Mouse (Mus musculus) gastrocnemius, postnatal 4 days (tissue): Measurements from ENCODE around the gene Rgs6. TPM values are rescaled to one million over a fixed set of nuclear protein-coding genes. Genes with fewer than 3 reads are reported as not detected.

Experiments
- DNase-seq, 2 experiments: peaks; one replicate each; pipeline ENCODE4 v3.0.0; 2021 to 2022; ENCODE audit warnings: low spot score in 2 of 2, mixed read lengths in 2 of 2
- total RNA-seq, 2 experiments: library from RNA; stranded (reverse); gene quantifications; 2 replicates each; pipeline ENCODE4 v1.2.3; 2021

The Rgs6 gene
- total RNA-seq, 2 experiments from 2014 or later, result 2.0 to 2.6 TPM

GRCm38 (mm10) chr12:82841566-82841965 is 253.5 kb downstream of the Rgs6 start:
- DNase-seq, result no peak

- no peak for DNase-seq
Measured at GRCm38 (mm10) chr12:82848304-82848872, 260.3 kb downstream of the Rgs6 start.

- no peak for DNase-seq
Measured at GRCm38 (mm10) chr12:82854902-82855301, 266.8 kb downstream of the Rgs6 start.

- DNase-seq, result no peak
Measured at GRCm38 (mm10) chr12:82855333-82856107, 267.4 kb downstream of the Rgs6 start.

- no peak for DNase-seq
Measured at GRCm38 (mm10) chr12:82865686-82866085, 277.6 kb downstream of the Rgs6 start.

GRCm38 (mm10) chr12:82880711-82881110 is 292.6 kb downstream of the Rgs6 start:
- no peak for DNase-seq

GRCm38 (mm10) chr12:82883079-82883478 is 295.0 kb downstream of the Rgs6 start:
- no peak for DNase-seq

GRCm38 (mm10) chr12:82894971-82895838 is 307.1 kb downstream of the Rgs6 start:
- no peak for DNase-seq

- DNase-seq, result no peak
Measured at GRCm38 (mm10) chr12:82905773-82906172, 317.7 kb downstream of the Rgs6 start.

GRCm38 (mm10) chr12:82910846-82911245 is 322.8 kb downstream of the Rgs6 start:
- no peak for DNase-seq

GRCm38 (mm10) chr12:82914127-82914526 is 326.0 kb downstream of the Rgs6 start:
- no peak for DNase-seq

- no peak for DNase-seq
Measured at GRCm38 (mm10) chr12:82920146-82920545, 332.1 kb downstream of the Rgs6 start.

- no peak for DNase-seq
Measured at GRCm38 (mm10) chr12:82921287-82922015, 333.4 kb downstream of the Rgs6 start.

- DNase-seq, result no peak
Measured at GRCm38 (mm10) chr12:82922856-82923506, 334.9 kb downstream of the Rgs6 start.

- peak; percentile 27 to 63 for DNase-seq
Measured at GRCm38 (mm10) chr12:82932706-82933461, 344.8 kb downstream of the Rgs6 start.

- no peak for DNase-seq
Measured at GRCm38 (mm10) chr12:82935121-82935762, 347.1 kb downstream of the Rgs6 start.

- no peak for DNase-seq
Measured at GRCm38 (mm10) chr12:82935767-82936166, 347.7 kb downstream of the Rgs6 start.

GRCm38 (mm10) chr12:82940461-82940860 is 352.4 kb downstream of the Rgs6 start:
- no peak for DNase-seq

GRCm38 (mm10) chr12:82946507-82946906 is 358.4 kb downstream of the Rgs6 start:
- peak; percentile 41 to 73 for DNase-seq
